Mouse (Mus musculus) embryonic facial prominence, embryonic 12.5 days (tissue): ENCODE data around the gene Clybl. TPM values are rescaled to one million over a fixed set of nuclear protein-coding genes. Genes with fewer than 3 reads are reported as not detected.
A peak's percentile ranks its signal among the peaks of the same experiment; 100 is the strongest.

Experiments
- ATAC-seq: fragments of 200-750 bp; cut with Nextera tagmentation; 2 replicates; pipeline ENCODE4 v1.8.0; 2017; ENCODE audit not compliant: insufficient number of reproducible peaks, insufficient read depth, low FRiP score, low TSS enrichment
- H3K27ac ChIP-seq: fragments of 300-500 bp; sonication (generic); 2 replicates; pipeline ENCODE4 v1.5.1; 2016; ENCODE audit warnings: mild to moderate bottlenecking
- H3K27me3 ChIP-seq: fragments of 300-500 bp; sonication (generic); 2 replicates; pipeline ENCODE4 v1.6.1; 2016; ENCODE audit warnings: mild to moderate bottlenecking, moderate library complexity
- H3K36me3 ChIP-seq: fragments of 300-500 bp; sonication (generic); 2 replicates; pipeline ENCODE4 v1.6.1; 2016; ENCODE audit warnings: mild to moderate bottlenecking
- H3K4me1 ChIP-seq: fragments of 300-500 bp; sonication (generic); 2 replicates; pipeline ENCODE4 v1.6.1; 2016
- H3K4me2 ChIP-seq: fragments of 300-500 bp; sonication (generic); replicated peaks from 2 replicates; pipeline ENCODE4 v1.6.1; 2016; ENCODE audit warnings: mild to moderate bottlenecking, moderate library complexity
- H3K4me3 ChIP-seq: fragments of 300-500 bp; sonication (generic); 2 replicates; pipeline ENCODE4 v1.5.1; 2016; ENCODE audit warnings: mild to moderate bottlenecking
- H3K9ac ChIP-seq: fragments of 300-500 bp; sonication (generic); 2 replicates; pipeline ENCODE4 v1.6.1; 2016; ENCODE audit warnings: mild to moderate bottlenecking, moderate library complexity
- H3K9me3 ChIP-seq: fragments of 300-500 bp; sonication (generic); 2 replicates; pipeline ENCODE4 v1.6.1; 2016; ENCODE audit warnings: mild to moderate bottlenecking, moderate library complexity
- WGBS: fragments of 180-500 bp; shearing (Covaris S2); methylation state at CpG from one replicate; pipeline ENCODE4 v1.1.7; 2016; 5-methylcytosine and 5-hydroxymethylcytosine counted together
- polyA plus RNA-seq: library from polyadenylated mRNA; unstranded; fragments of >200 nt; fragmentation: Nextera tagmentation; extraction: Ambion mirVana; gene quantifications from 2 replicates; pipeline ENCODE4 v1.2.1, GENCODE M21; 2016

Clybl gene
- polyA plus RNA-seq, 1 experiment from 2014 or later, result 23.1 TPM

- Histone ChIP-seq H3K27ac (no peak overlapping the region), H3K27me3 (peaks cover 6% of the 10 kb centered on the region; the same call in 1 of the 2 replicates), H3K4me2 (no peak overlapping the region), H3K9ac (no peak overlapping the region), H3K4me1 (peaks cover 6% of the 10 kb centered on the region; the same call in 1 of the 2 replicates), H3K9me3 (no peaks in the 10 kb centered on the region), H3K4me3 (no peak overlapping the region), H3K36me3 (no peaks in the 10 kb centered on the region)
- 85% methylated on average over 2 of the region's 2 CpGs for WGBS
- ATAC-seq, result no peak
These were observed 233.3 kb downstream of the Clybl start for GRCm38 (mm10) chr14:122414786-122415185.

- H3K4me2 ChIP-seq, result no peak overlapping the region
- no peaks in the 10 kb centered on the region for H3K27me3 ChIP-seq
- no peak overlapping the region for H3K9ac ChIP-seq
- H3K4me1 ChIP-seq, result peaks cover 8% of the 10 kb centered on the region; the same call in 1 of the 2 replicates
- H3K9me3 ChIP-seq, result no peaks in the 10 kb centered on the region
- WGBS, result 28% methylated on average over 4 of the region's 4 CpGs
- no peak overlapping the region for H3K27ac ChIP-seq
- no peaks in the 10 kb centered on the region for H3K36me3 ChIP-seq
- H3K4me3 ChIP-seq, result no peak overlapping the region
- ATAC-seq, result no peak
These were observed 234.8 kb downstream of the Clybl start for GRCm38 (mm10) chr14:122416166-122416771.

GRCm38 (mm10) chr14:122424441-122424840 is 242.9 kb downstream of the Clybl start:
- Histone ChIP-seq H3K4me3 (no peak overlapping the region), H3K4me1 (peaks cover 16% of the 10 kb centered on the region), H3K9me3 (no peaks in the 10 kb centered on the region), H3K4me2 (no peak overlapping the region), H3K9ac (no peak overlapping the region), H3K27me3 (no peaks in the 10 kb centered on the region), H3K36me3 (no peaks in the 10 kb centered on the region), H3K27ac (no peak overlapping the region)
- ATAC-seq, result no peak
- WGBS, result 79% methylated on average over 3 of the region's 3 CpGs

DNA sequence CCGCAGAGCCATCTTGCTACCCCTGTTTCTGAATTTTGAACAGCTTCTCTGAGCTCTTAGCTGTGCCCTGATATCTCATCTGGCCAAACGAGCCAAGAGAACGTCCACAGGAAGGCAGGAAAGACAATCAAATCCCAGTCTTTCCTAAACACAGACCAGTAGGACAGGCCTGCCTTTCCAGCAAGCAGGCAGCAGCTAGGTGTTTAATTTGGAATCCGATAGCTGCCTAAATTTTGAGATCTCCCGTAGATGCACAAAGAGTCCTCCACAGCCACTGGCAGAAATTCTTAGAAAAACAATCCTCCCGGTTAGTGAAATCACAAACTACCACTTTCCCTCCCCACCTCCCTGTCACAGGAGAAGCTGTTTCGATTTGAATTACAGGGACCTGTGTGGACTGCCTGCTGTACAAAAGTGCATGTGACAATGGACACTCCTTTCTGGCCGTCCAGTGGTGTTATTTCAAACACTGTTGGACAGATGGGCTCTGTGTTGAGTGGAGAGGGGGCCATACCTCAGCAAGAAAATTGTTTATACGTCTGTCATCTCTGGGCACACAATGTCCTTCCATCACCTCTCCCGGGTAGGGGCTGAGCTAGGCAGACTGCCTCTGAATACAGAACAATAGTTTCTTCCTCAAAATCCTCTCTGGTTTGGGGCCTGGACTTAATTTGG is 245.2 kb downstream of the Clybl start:
- H3K4me1 ChIP-seq, result peaks cover 14% of the 10 kb centered on the region
- no peak overlapping the region for H3K4me3 ChIP-seq
- 0 out of 2 replicates have a peak overlapping the region, but pooled peaks have one; percentile 0 for H3K4me2 ChIP-seq
- H3K9me3 ChIP-seq, result no peaks in the 10 kb centered on the region
- H3K27me3 ChIP-seq, result 0 out of 2 replicates have a peak, but pooled peaks cover 4% of the 10 kb centered on the region
- no peaks in the 10 kb centered on the region for H3K36me3 ChIP-seq
- WGBS, result 30% methylated on average over 10 of the region's 10 CpGs
- peak overlapping the region; percentile 64 for H3K27ac ChIP-seq
- no peak for ATAC-seq
- H3K9ac ChIP-seq, result no peak overlapping the region

- H3K9ac ChIP-seq, result no peak overlapping the region
- no peak overlapping the region for H3K4me2 ChIP-seq
- H3K36me3 ChIP-seq, result no peaks in the 10 kb centered on the region
- H3K4me1 ChIP-seq, result peaks cover 14% of the 10 kb centered on the region
- WGBS, result 32% methylated on average over 8 of the region's 8 CpGs
- 0 out of 2 replicates have a peak, but pooled peaks cover 4% of the 10 kb centered on the region for H3K27me3 ChIP-seq
- no peak overlapping the region for H3K4me3 ChIP-seq
- no peaks in the 10 kb centered on the region for H3K9me3 ChIP-seq
- peak overlapping the region; percentile 64 for H3K27ac ChIP-seq
- ATAC-seq, result no peak; the same call in 1 of the 2 replicates
These were observed 245.7 kb downstream of the Clybl start for GRCm38 (mm10) chr14:122427204-122427560.

- Histone ChIP-seq H3K9ac (no peak overlapping the region), H3K4me1 (peaks cover 18% of the 10 kb centered on the region), H3K4me2 (no peak overlapping the region), H3K27ac (no peak overlapping the region; the same call in 1 of the 2 replicates), H3K27me3 (0 out of 2 replicates have a peak, but pooled peaks cover 4% of the 10 kb centered on the region), H3K4me3 (no peak overlapping the region), H3K36me3 (no peaks in the 10 kb centered on the region), H3K9me3 (no peaks in the 10 kb centered on the region)
- no peak for ATAC-seq
- WGBS, result 93% methylated on average over 3 of the region's 3 CpGs
These were observed 246.2 kb downstream of the Clybl start for GRCm38 (mm10) chr14:122427654-122428053.

DNA sequence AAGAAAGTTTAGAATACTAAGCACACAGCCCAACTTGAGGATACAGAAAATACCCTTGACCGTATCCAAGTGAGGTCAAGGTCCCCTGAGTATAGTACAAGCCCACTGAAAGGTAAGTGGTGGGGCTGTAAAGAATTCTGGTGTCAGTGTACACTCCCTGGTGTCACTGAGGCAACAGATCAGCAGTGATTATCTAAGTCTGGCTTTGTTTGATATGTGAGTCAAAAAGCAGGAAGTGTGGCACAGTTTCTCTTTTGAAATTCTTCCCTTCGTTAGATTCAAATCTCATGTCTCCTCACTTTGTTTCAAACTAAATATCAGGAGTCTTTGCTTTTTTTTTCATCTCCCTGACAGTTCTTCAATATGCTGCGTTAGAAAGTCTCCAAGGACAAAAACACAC is 251.1 kb downstream of the Clybl start:
- Histone ChIP-seq H3K4me2 (no peak overlapping the region), H3K4me3 (no peak overlapping the region), H3K36me3 (no peaks in the 10 kb centered on the region), H3K4me1 (peaks cover 5% of the 10 kb centered on the region; the same call in 1 of the 2 replicates), H3K27me3 (0 out of 2 replicates have a peak, but pooled peaks cover 4% of the 10 kb centered on the region), H3K27ac (no peak overlapping the region), H3K9me3 (no peaks in the 10 kb centered on the region), H3K9ac (no peak overlapping the region)
- ATAC-seq, result no peak
- 63% methylated on average over 3 of the region's 3 CpGs for WGBS

DNA sequence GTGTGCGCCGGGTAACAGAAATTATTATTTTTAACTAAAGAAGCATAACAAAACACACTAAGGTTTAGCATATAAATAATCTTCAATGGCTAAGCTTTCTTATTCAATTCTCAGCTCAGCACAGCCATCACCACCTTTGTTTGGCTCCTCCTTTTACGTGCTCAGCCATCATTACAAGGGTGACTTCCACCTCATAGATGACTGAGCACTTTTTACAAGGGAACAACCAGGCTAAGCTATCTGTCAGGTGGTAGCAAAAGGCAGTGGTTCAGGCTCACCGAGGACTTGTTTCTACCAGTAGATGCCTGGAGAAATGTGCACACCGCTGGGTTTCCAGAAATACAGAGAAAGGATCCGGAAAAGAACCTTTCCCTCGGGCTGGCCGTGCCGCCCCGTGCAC is 252.5 kb downstream of the Clybl start:
- H3K9ac ChIP-seq, result no peak overlapping the region
- no peak overlapping the region for H3K4me3 ChIP-seq
- H3K27me3 ChIP-seq, result 0 out of 2 replicates have a peak, but pooled peaks cover 4% of the 10 kb centered on the region
- H3K27ac ChIP-seq, result no peak overlapping the region
- H3K4me2 ChIP-seq, result no peak overlapping the region
- no peaks in the 10 kb centered on the region for H3K9me3 ChIP-seq
- 92% methylated on average over 10 of the region's 10 CpGs for WGBS
- no peak for ATAC-seq
- no peaks in the 10 kb centered on the region for H3K36me3 ChIP-seq
- H3K4me1 ChIP-seq, result 0 out of 2 replicates have a peak, but pooled peaks cover 5% of the 10 kb centered on the region

DNA sequence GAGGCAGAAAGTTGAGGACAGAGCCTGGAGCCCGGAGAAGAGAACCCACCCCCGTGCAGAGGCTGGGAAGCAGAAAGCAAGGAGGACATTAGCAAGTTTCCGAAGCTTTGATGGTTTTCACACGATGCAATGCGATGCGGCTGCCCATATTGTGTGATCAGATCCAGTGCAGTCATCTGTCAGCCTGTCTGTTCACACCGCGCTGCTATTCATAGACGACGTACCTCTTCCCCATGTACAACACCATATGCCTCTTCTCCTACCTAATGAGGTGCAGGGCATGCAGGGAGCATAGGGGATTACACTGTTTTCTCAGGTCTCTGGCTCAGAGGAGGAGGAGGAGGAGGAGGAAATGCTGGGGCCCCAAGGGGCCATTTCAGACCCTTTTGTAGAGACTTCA is 255.3 kb downstream of the Clybl start:
- no peak overlapping the region for H3K4me2 ChIP-seq
- H3K4me1 ChIP-seq, result 0 out of 2 replicates have a peak, but pooled peaks cover 5% of the 10 kb centered on the region
- 66% methylated on average over 10 of the region's 10 CpGs for WGBS
- H3K9ac ChIP-seq, result no peak overlapping the region
- no peaks in the 10 kb centered on the region for H3K9me3 ChIP-seq
- no peaks in the 10 kb centered on the region for H3K36me3 ChIP-seq
- no peak overlapping the region for H3K27ac ChIP-seq
- H3K27me3 ChIP-seq, result no peaks in the 10 kb centered on the region
- ATAC-seq, result no peak
- H3K4me3 ChIP-seq, result no peak overlapping the region

- no peak for ATAC-seq
- Histone ChIP-seq H3K4me3 (peak overlapping the region; percentile 40), H3K4me2 (peak overlapping the region; percentile 76), H3K36me3 (no peaks in the 10 kb centered on the region), H3K27ac (0 out of 2 replicates have a peak overlapping the region, but pooled peaks have one; percentile 41), H3K9ac (peak overlapping the region; percentile 7; the same call in 1 of the 2 replicates), H3K4me1 (peaks cover 23% of the 10 kb centered on the region), H3K27me3 (peaks cover 61% of the 10 kb centered on the region), H3K9me3 (no peaks in the 10 kb centered on the region)
- WGBS, result 3% methylated on average over 29 of the region's 29 CpGs
These were observed 268.3 kb downstream of the Clybl start for GRCm38 (mm10) chr14:122449601-122450495.
